1 mouse cellular context compared by ENCODE assay signal in the genomic region with DNA sequence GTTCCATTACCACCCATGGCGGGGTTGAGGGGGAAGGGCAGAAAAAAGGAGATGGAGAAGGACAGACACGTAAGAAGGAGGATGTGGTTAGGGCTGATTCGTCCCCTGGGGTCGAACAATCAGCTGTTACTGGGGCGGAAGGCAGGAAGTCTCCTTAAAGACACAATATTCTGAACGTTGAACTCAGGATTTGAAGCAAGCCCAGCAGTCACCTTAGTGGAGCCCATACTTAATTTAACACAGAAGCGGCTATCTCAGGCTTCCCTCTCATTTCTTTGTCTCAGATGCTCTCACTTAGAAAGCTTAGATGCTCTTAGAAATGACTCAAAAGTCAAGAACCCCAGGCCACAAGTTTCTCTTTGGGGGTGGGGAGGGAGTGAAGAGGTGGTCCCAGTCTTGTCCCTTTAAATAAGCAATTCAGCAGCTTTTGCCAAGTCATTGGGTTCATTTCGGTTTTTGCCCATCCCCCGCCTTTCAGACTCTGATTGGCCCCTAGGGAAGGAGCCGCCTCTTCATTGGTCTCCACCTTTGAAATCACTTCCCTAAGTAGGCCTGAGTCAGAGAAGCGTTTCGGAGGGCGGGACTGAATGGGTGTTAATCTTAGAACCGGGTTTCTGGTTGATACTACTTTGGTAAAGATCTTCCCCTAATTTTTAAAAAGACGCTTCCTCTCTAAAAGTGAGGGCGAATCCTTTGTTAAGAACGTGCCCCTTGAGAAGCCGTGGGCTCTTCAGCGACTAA.
TF ChIP-seq lines count a peak whose summit lies in the region.

No protein-coding gene starts in this region.

TF ChIP-seq in CH12.LX, 34 proteins besides CTCF, POLR2A, EP300 and RAD21:
- TF ChIP-seq ZMIZ1 (IDR thresholded peaks at IDR 0.05; ENCODE audit: low read depth, low read length) (peak; percentile 76; the same call in 1 of the 2 replicates), HCFC1 (IDR thresholded peaks at IDR 0.05; ENCODE audit: low read depth, low read length) (peak; percentile 67), TBP (conservative IDR thresholded peaks at IDR 0.05; ENCODE audit: low read depth, low read length) (peak; percentile 76), CHD1 (IDR thresholded peaks at IDR 0.05; ENCODE audit: low read depth, low read length) (0 out of 2 replicates have a peak, but pooled peaks have one; percentile 76), MEF2A (IDR thresholded peaks at IDR 0.05; ENCODE audit: borderline replicate concordance, low read depth, low read length) (peak; percentile 89), NELFE (IDR thresholded peaks at IDR 0.05; ENCODE audit: low read depth, low read length) (peak; percentile 53), MAFK (IDR thresholded peaks at IDR 0.05; ENCODE audit: insufficient replicate concordance, low read length) (peak; percentile 99), JUN (IDR thresholded peaks at IDR 0.05; ENCODE audit: insufficient read depth, low read depth, low read length) (peak; percentile 47; the same call in 1 of the 2 replicates), NRF1 (IDR thresholded peaks at IDR 0.05; ENCODE audit: low read depth, low read length) (peak; percentile 55; the same call in 1 of the 2 replicates), GABPA (IDR thresholded peaks at IDR 0.05; ENCODE audit: insufficient replicate concordance, low read depth, low read length) (peak; percentile 48), ZKSCAN1 (IDR thresholded peaks at IDR 0.05; ENCODE audit: borderline replicate concordance, low read depth, low read length) (no peak), PAX5 (IDR thresholded peaks at IDR 0.05; ENCODE audit: low read length) (no peak), JUND (conservative IDR thresholded peaks at IDR 0.05; ENCODE audit: low read depth, low read length) (peak; percentile 31; the same call in 1 of the 2 replicates), RCOR1 (conservative IDR thresholded peaks at IDR 0.05; ENCODE audit: low read depth, low read length) (peak; percentile 84), MXI1 (IDR thresholded peaks at IDR 0.05; ENCODE audit: low read depth, low read length) (peak; percentile 82), MAX (IDR thresholded peaks at IDR 0.05; ENCODE audit: low read length) (peak; percentile 54), E2F4 (IDR thresholded peaks at IDR 0.05; ENCODE audit: insufficient replicate concordance, low read depth, low read length) (peak; percentile 57; the same call in 1 of the 2 replicates), POLR2AphosphoS2 (IDR thresholded peaks at IDR 0.05; ENCODE audit: low read depth, low read length) (peak; percentile 95), TCF12 (IDR thresholded peaks at IDR 0.05; ENCODE audit: low read depth, low read length) (peak; percentile 85), ELF1 (IDR thresholded peaks at IDR 0.05; ENCODE audit: low read depth, low read length) (peak; percentile 79), CHD2 (IDR thresholded peaks at IDR 0.05; ENCODE audit: low read length) (peak; percentile 94), IRF4 (IDR thresholded peaks at IDR 0.05; ENCODE audit: low read depth, low read length) (peak; percentile 77), USF1 (IDR thresholded peaks at IDR 0.05; ENCODE audit: low read depth, low read length) (no peak), UBTF (IDR thresholded peaks at IDR 0.05; ENCODE audit: low read depth, low read length) (0 out of 2 replicates have a peak, but pooled peaks have one; percentile 0), ETS1 (conservative IDR thresholded peaks at IDR 0.05; ENCODE audit: low read depth, low read length) (peak; percentile 100), KAT2A (IDR thresholded peaks at IDR 0.05; ENCODE audit: insufficient replicate concordance, low read length) (peak; percentile 78; the same call in 1 of the 2 replicates), SIN3A (IDR thresholded peaks at IDR 0.05; ENCODE audit: low read length) (peak; percentile 99), MYC (IDR thresholded peaks at IDR 0.05; ENCODE audit: low read depth, low read length) (peak; percentile 38; the same call in 1 of the 2 replicates), ZNF384 (IDR thresholded peaks at IDR 0.05; ENCODE audit: low read depth, low read length) (no peak; the same call in 1 of the 2 replicates), SMC3 (IDR thresholded peaks at IDR 0.05; ENCODE audit: low read depth, low read length) (peak; percentile 15; the same call in 1 of the 2 replicates), BHLHE40 (IDR thresholded peaks at IDR 0.05; ENCODE audit: low read depth, low read length) (peak; percentile 84), MAZ (IDR thresholded peaks at IDR 0.05; ENCODE audit: low read depth, low read length) (peak; percentile 84), USF2 (conservative IDR thresholded peaks at IDR 0.05; ENCODE audit: low read depth, low read length) (no peak), ZC3H11A (IDR thresholded peaks at IDR 0.05; ENCODE audit: low read depth, low read length) (no peak)
TF ChIP-seq in CH12.LX: peak in this region for 28.
